Mouse (Mus musculus) lung, embryonic 14.5 days (tissue): ENCODE results near the gene 0610037L13Rik. TPM values are rescaled to one million over a fixed set of nuclear protein-coding genes. Genes with fewer than 3 reads are reported as not detected.

Source experiments
- ATAC-seq: fragments of 200-750 bp; cut with Nextera tagmentation; 2 replicates; pipeline ENCODE4 v1.8.0; 2017; ENCODE audit warnings: mild to moderate bottlenecking, moderate TSS enrichment, moderate library complexity; ENCODE audit not compliant: insufficient read depth
- DNase-seq: peaks from one replicate; pipeline ENCODE4 v3.0.0-alpha.2; 2015
- H3K27ac ChIP-seq: fragments of 300-500 bp; sonication (generic); 2 replicates; pipeline ENCODE4 v1.5.1; 2014; ENCODE audit warnings: low read depth, mild to moderate bottlenecking, moderate library complexity
- H3K27me3 ChIP-seq: fragments of 300-500 bp; sonication (generic); 2 replicates; pipeline ENCODE4 v1.6.1; 2014; ENCODE audit warnings: low read length, control low read depth; ENCODE audit not compliant: insufficient read depth
- H3K36me3 ChIP-seq: fragments of 300-500 bp; sonication (generic); 2 replicates; pipeline ENCODE4 v1.6.1; 2014; ENCODE audit warnings: control low read depth; ENCODE audit not compliant: insufficient read depth
- H3K4me1 ChIP-seq: fragments of 300-500 bp; sonication (generic); 2 replicates; pipeline ENCODE4 v1.6.1; 2014; ENCODE audit warnings: antibody characterized with exemption, control low read depth; ENCODE audit not compliant: insufficient read depth
- H3K4me2 ChIP-seq: fragments of 300-500 bp; sonication (generic); 2 replicates; pipeline ENCODE4 v1.6.1; 2014; ENCODE audit warnings: mild to moderate bottlenecking
- H3K4me3 ChIP-seq: fragments of 300-500 bp; sonication (generic); 2 replicates; pipeline ENCODE4 v1.5.1; 2014; ENCODE audit warnings: low read depth, low read length
- H3K9ac ChIP-seq: fragments of 300-500 bp; sonication (generic); 2 replicates; pipeline ENCODE4 v1.6.1; 2014
- H3K9me3 ChIP-seq: fragments of 300-500 bp; sonication (generic); 2 replicates; pipeline ENCODE4 v1.6.1; 2016; ENCODE audit warnings: low read depth, low read length, control low read depth
- CTCF ChIP-seq: IDR thresholded peaks from 2 replicates; pipeline ENCODE4 v1.5.1; 2016; ENCODE audit warnings: antibody characterized with exemption, low read depth
- WGBS: fragments of 180-500 bp; shearing (Covaris S2); extraction: QIAGEN DNeasy Blood & Tissue Kit; methylation state at CpG from one replicate; pipeline ENCODE4 v1.1.7; 2014; 5-methylcytosine and 5-hydroxymethylcytosine counted together
- polyA plus RNA-seq: library from polyadenylated mRNA; unstranded; fragments of >200 nt; fragmentation: Nextera tagmentation; extraction: Ambion mirVana; gene quantifications from 2 replicates; pipeline ENCODE4 v1.2.1, GENCODE M21; 2014

The 0610037L13Rik gene
- polyA plus RNA-seq, 1 experiment from 2014 or later, result 139 TPM

DNA sequence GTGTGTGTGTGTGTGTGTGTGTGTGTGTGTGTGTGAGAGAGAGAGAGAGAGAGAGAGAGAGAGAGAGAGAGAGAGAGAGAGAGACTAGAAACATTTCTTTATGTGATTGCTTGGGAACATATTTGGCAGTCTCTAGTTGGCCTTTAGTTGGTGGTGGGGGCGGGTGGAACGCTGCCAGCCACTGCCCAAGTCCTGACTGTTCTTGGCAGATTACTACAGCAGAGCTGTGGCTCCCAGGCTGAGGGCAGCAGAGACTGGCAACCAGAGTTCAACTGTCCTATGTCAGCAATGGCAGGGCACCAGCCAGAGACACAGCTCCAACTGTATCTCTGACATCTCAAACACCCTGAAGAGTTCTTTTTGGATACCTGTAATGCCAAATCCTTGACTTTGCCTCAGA is 54.5 kb downstream of the 0610037L13Rik start:
- no peak overlapping the region for H3K27ac ChIP-seq
- ATAC-seq, result no peak
- no peak overlapping the region for H3K9ac ChIP-seq
- WGBS, result 80% methylated on average over 2 of the region's 2 CpGs
- no peak overlapping the region for H3K4me3 ChIP-seq
- H3K4me2 ChIP-seq, result no peak overlapping the region
- H3K36me3 ChIP-seq, result no peaks in the 10 kb centered on the region
- H3K9me3 ChIP-seq, result no peaks in the 10 kb centered on the region
- no peaks in the 10 kb centered on the region for H3K27me3 ChIP-seq
- no peak for DNase-seq
- TF ChIP-seq CTCF, result no peak
- H3K4me1 ChIP-seq, result no peaks in the 10 kb centered on the region

Other genes with a start within 250 kb of the 0610037L13Rik start
- not detected in 2 replicates for gene Dmrtb1, start 205.6 kb upstream of the 0610037L13Rik start, polyA plus RNA-seq
- 1.2 and 1.9 TPM in 2 replicates for gene Lrp8, start 87.6 kb upstream of the 0610037L13Rik start, polyA plus RNA-seq
- 219 and 232 TPM in 2 replicates for gene Magoh, start 10.1 kb upstream of the 0610037L13Rik start, polyA plus RNA-seq
- gene Cpt2, start 33.8 kb downstream of the 0610037L13Rik start, polyA plus RNA-seq, result 38.6 and 40.2 TPM in 2 replicates
- 0.05 and 0.09 TPM in 2 replicates for gene Slc1a7, start 78.5 kb downstream of the 0610037L13Rik start, polyA plus RNA-seq
- gene Podn, start 206.6 kb downstream of the 0610037L13Rik start, polyA plus RNA-seq, result 3.5 TPM in 2 replicates